Mouse (Mus musculus) c-Kit-negative CD71-positive TER-119-positive erythroid progenitor cells, embryonic 14.5 days (primary cell): ENCODE measurements around the gene Agl.
A peak's percentile ranks its signal among the peaks of the same experiment; 100 is the strongest.

Experiments
- DNase-seq: peaks from one replicate; pipeline ENCODE4 v3.0.0-alpha.2; 2013; ENCODE audit warnings: low read depth, low spot score

The Agl gene

DNA sequence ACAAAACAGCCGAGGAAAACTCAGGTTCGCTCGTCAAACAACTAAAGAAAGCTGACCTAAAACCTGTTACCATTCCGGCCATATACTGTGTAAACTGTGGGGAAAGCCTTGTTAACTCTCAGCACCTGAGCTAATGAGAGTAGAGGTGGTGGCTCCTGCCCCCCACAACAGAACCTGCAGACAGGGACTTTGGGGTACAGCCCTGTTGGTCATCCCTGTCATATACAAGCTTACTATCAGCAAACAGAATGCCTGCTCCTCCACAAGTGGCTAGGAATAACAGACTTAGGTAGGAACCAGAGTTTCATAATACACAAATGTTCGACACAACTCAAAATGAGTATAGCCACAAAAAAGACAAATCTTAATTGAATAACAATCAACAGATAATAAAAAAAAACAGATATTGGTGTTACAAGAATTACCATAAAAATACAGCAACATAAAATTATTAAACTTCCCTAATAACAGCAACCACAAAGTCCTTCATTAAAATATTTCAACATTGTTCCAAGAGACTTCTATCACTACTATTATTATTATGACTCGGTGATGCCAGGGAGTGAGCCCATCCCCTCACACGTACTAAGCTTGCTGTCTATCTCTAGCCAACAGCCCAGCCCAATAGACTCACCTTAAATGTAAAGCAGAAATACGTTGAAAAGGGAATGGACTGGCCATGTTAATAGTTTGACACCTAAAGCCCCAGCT lies 112.9 kb downstream of the Agl start:
- DNase-seq = peak; percentile 48

DNA sequence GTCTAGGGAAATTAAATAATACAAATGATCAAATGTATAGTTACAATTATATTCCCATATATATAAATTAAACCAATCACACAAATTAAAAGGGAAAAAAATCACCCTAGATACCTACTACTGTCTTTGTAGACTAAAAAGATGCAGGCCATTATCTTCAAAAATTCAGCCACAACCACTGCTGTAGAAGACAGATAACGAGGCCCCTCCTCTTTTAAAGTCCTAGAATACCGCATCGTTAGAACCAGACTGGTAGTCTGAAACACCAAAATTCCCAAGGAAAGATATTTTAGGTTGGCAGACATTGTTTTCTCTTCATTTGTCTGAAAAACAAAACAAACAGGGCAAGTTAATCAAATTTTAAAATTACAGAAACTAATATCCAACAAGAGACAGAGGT lies 113.7 kb downstream of the Agl start:
- peak; percentile 83 for DNase-seq
